Mouse (Mus musculus): ENCODE data around the gene Brf1. TPM values are rescaled to one million over a fixed set of nuclear protein-coding genes. Genes with fewer than 3 reads are reported as not detected.

Brf1 gene
- polyA plus RNA-seq, 1 experiment from 2014 or later = 65.9 TPM

- WGBS = 92% methylated on average over 8 of the region's 8 CpGs
Observed at GRCm38 (mm10) chr12:112959421-112959820, 41.1 kb downstream of the Brf1 start.

GRCm38 (mm10) chr12:112958303-112958702, 42.2 kb downstream of the Brf1 start:
- Histone ChIP-seq H3K4me1 (peaks cover 4% of the 10 kb centered on the region; the same call in 1 of the 2 replicates), H3K9me3 (replicated peaks) (no peaks in the 10 kb centered on the region), H3K36me3 (peaks cover 67% of the 10 kb centered on the region), H3K27ac (no peak overlapping the region), H3K27me3 (ENCODE audit: low read depth, poor library complexity, severe bottlenecking) (no peaks in the 10 kb centered on the region), H3K4me3 (no peak overlapping the region)
- 52% methylated on average over 4 of the region's 4 CpGs for WGBS
- DNase-seq (ENCODE audit: low spot score) = no peak

More at GRCm38 (mm10) chr12:112959421-112959820, 41.1 kb downstream of the Brf1 start:
- DNase-seq (ENCODE audit: low spot score) = no peak
- Histone ChIP-seq H3K9me3 (replicated peaks) (no peaks in the 10 kb centered on the region), H3K36me3 (peaks cover 78% of the 10 kb centered on the region), H3K4me1 (peaks cover 4% of the 10 kb centered on the region; the same call in 1 of the 2 replicates), H3K4me3 (no peak overlapping the region), H3K27ac (no peak overlapping the region), H3K27me3 (ENCODE audit: low read depth, poor library complexity, severe bottlenecking) (no peaks in the 10 kb centered on the region)

GRCm38 (mm10) chr12:112955800-112956199, 44.7 kb downstream of the Brf1 start:
- 41% methylated on average over 4 of the region's 4 CpGs for WGBS
- no peak overlapping the region for H3K4me3 ChIP-seq
- peaks cover 42% of the 10 kb centered on the region for H3K36me3 ChIP-seq
- peaks cover 27% of the 10 kb centered on the region for H3K4me1 ChIP-seq
- H3K27ac ChIP-seq = no peak overlapping the region
- H3K9me3 ChIP-seq (replicated peaks) = no peaks in the 10 kb centered on the region
- no peaks in the 10 kb centered on the region for H3K27me3 ChIP-seq (ENCODE audit: low read depth, poor library complexity, severe bottlenecking)
- peak; percentile 79 for DNase-seq (ENCODE audit: low spot score)

GRCm38 (mm10) chr12:112952926-112953565, 47.5 kb downstream of the Brf1 start:
- Histone ChIP-seq H3K27me3 (ENCODE audit: low read depth, poor library complexity, severe bottlenecking) (no peaks in the 10 kb centered on the region), H3K4me3 (no peak overlapping the region), H3K9me3 (replicated peaks) (no peaks in the 10 kb centered on the region), H3K4me1 (peaks cover 54% of the 10 kb centered on the region), H3K27ac (peak overlapping the region; percentile 53; the same call in 1 of the 2 replicates), H3K36me3 (peaks cover 15% of the 10 kb centered on the region; the same call in 1 of the 2 replicates)
- no peak for DNase-seq (ENCODE audit: low spot score)
- 75% methylated on average over 3 of the region's 3 CpGs for WGBS

GRCm38 (mm10) chr12:112952433-112952832, 48.1 kb downstream of the Brf1 start:
- Histone ChIP-seq H3K4me3 (no peak overlapping the region), H3K27ac (peak overlapping the region; percentile 53), H3K27me3 (ENCODE audit: low read depth, poor library complexity, severe bottlenecking) (no peaks in the 10 kb centered on the region), H3K4me1 (peaks cover 60% of the 10 kb centered on the region), H3K9me3 (replicated peaks) (no peaks in the 10 kb centered on the region), H3K36me3 (peaks cover 9% of the 10 kb centered on the region; the same call in 1 of the 2 replicates)
- no peak for DNase-seq (ENCODE audit: low spot score)
- WGBS = 69% methylated on average over 8 of the region's 8 CpGs

- DNase-seq (ENCODE audit: low spot score) = no peak
- Histone ChIP-seq H3K27ac (peak overlapping the region; percentile 96), H3K36me3 (peaks cover 1% of the 10 kb centered on the region; the same call in 1 of the 2 replicates), H3K9me3 (replicated peaks) (no peaks in the 10 kb centered on the region), H3K4me1 (peaks cover 58% of the 10 kb centered on the region), H3K27me3 (ENCODE audit: low read depth, poor library complexity, severe bottlenecking) (no peaks in the 10 kb centered on the region), H3K4me3 (peak overlapping the region; percentile 69)
- 36% methylated on average over 7 of the region's 7 CpGs for WGBS
Observed at GRCm38 (mm10) chr12:112951150-112951842, 49.2 kb downstream of the Brf1 start.

- no peak for DNase-seq (ENCODE audit: low spot score)
- Histone ChIP-seq H3K27me3 (ENCODE audit: low read depth, poor library complexity, severe bottlenecking) (no peaks in the 10 kb centered on the region), H3K9me3 (replicated peaks) (no peaks in the 10 kb centered on the region), H3K4me1 (peaks cover 56% of the 10 kb centered on the region), H3K27ac (peak overlapping the region; percentile 96), H3K36me3 (no peaks in the 10 kb centered on the region), H3K4me3 (peak overlapping the region; percentile 69)
- 9% methylated on average over 6 of the region's 6 CpGs for WGBS
Observed at GRCm38 (mm10) chr12:112950761-112951129, 49.8 kb downstream of the Brf1 start.

- Histone ChIP-seq H3K4me3 (peak overlapping the region; percentile 69), H3K4me1 (peaks cover 56% of the 10 kb centered on the region), H3K36me3 (no peaks in the 10 kb centered on the region), H3K9me3 (replicated peaks) (no peaks in the 10 kb centered on the region), H3K27me3 (ENCODE audit: low read depth, poor library complexity, severe bottlenecking) (no peaks in the 10 kb centered on the region), H3K27ac (peak overlapping the region; percentile 96)
- under 1% methylated on average over 58 of the region's 58 CpGs for WGBS
- DNase-seq (ENCODE audit: low spot score) = peak; percentile 91
Observed at GRCm38 (mm10) chr12:112950040-112950760, 50.3 kb downstream of the Brf1 start.

GRCm38 (mm10) chr12:112947307-112947706, 53.2 kb downstream of the Brf1 start:
- H3K4me1 ChIP-seq = peaks cover 54% of the 10 kb centered on the region

GRCm38 (mm10) chr12:112943669-112944068, 56.8 kb downstream of the Brf1 start:
- no peak for DNase-seq (ENCODE audit: low spot score)
- Histone ChIP-seq H3K27me3 (ENCODE audit: low read depth, poor library complexity, severe bottlenecking) (no peaks in the 10 kb centered on the region), H3K9me3 (replicated peaks) (no peaks in the 10 kb centered on the region), H3K27ac (no peak overlapping the region), H3K4me1 (peaks cover 52% of the 10 kb centered on the region), H3K36me3 (no peaks in the 10 kb centered on the region), H3K4me3 (no peak overlapping the region)
- 84% methylated on average over 2 of the region's 2 CpGs for WGBS

More at GRCm38 (mm10) chr12:112947307-112947706, 53.2 kb downstream of the Brf1 start:
- WGBS = 29% methylated on average over 4 of the region's 4 CpGs
- no peaks in the 10 kb centered on the region for H3K36me3 ChIP-seq
- no peak overlapping the region for H3K4me3 ChIP-seq
- H3K9me3 ChIP-seq (replicated peaks) = no peaks in the 10 kb centered on the region
- DNase-seq (ENCODE audit: low spot score) = no peak
- peak overlapping the region; percentile 22; the same call in 1 of the 2 replicates for H3K27ac ChIP-seq
- no peaks in the 10 kb centered on the region for H3K27me3 ChIP-seq (ENCODE audit: low read depth, poor library complexity, severe bottlenecking)

GRCm38 (mm10) chr12:112941776-112942713, 58.5 kb downstream of the Brf1 start, which contains the start of gene Nudt14:
Nudt14 (minus strand) TSS chr12:112942124.
- H3K27ac ChIP-seq = peak within 1 kb of the TSS; percentile 96
- H3K9me3 ChIP-seq (replicated peaks) = no peaks in the 10 kb centered on the region
- no peaks in the 10 kb centered on the region for H3K36me3 ChIP-seq
- peak within 1 kb of the TSS; percentile 89 for H3K4me3 ChIP-seq
- no peaks in the 10 kb centered on the region for H3K27me3 ChIP-seq (ENCODE audit: low read depth, poor library complexity, severe bottlenecking)
- peak; percentile 88 for DNase-seq (ENCODE audit: low spot score)
- H3K4me1 ChIP-seq = peaks cover 55% of the 10 kb centered on the region
- 2% methylated on average over 58 of the region's 58 CpGs for WGBS
